Mouse (Mus musculus) liver, adult 2 months (tissue): ENCODE measurements around the gene Brwd1.

Experiments used
- CTCF ChIP-seq: fragments of 200-500 bp; IDR thresholded peaks from 2 replicates; pipeline ENCODE4 v1.5.1; 2011; ENCODE audit warnings: low read depth, low read length, control low read depth
- POLR2A ChIP-seq: fragments of 200-500 bp; IDR thresholded peaks from 2 replicates; pipeline ENCODE4 v1.6.1; 2011; ENCODE audit warnings: low read length, control low read depth; ENCODE audit not compliant: insufficient read depth; ENCODE audit errors: extremely low read depth

DNA sequence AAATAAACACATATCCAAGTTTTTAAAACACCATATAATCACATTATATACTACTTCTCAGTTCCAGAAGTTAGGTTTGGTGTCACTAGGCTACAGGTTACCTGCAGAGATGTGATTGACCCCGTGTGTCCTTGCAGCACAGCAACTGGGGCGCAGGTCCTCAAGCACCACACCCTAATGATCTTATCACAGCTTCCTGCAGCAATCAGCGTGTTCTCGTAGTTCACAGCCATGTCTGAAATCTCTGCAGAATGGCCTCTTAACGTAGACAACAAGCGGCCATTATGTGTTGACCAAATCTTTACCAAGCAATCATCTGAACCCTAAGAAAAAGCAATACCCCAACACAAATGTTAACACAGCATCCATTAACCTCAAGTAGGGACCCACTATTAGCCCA lies 17.7 kb downstream of the Brwd1 start:
- no peak for TF ChIP-seq CTCF
- no peak for TF ChIP-seq POLR2A
